Mouse (Mus musculus) naive thymus-derived CD4-positive, alpha-beta T cell, adult 2 months (primary cell): ENCODE results near the gene Gzmk.
"Not testable (repeated sequence)": the region's sequence is repeated elsewhere in the genome, so short reads cannot be mapped to it uniquely, and the experiment has no call there.

ENCODE experiments used
- DNase-seq: peaks from one replicate; pipeline ENCODE4 v3.0.0-alpha.2; 2011; ENCODE audit warnings: low read depth

The Gzmk gene

DNA sequence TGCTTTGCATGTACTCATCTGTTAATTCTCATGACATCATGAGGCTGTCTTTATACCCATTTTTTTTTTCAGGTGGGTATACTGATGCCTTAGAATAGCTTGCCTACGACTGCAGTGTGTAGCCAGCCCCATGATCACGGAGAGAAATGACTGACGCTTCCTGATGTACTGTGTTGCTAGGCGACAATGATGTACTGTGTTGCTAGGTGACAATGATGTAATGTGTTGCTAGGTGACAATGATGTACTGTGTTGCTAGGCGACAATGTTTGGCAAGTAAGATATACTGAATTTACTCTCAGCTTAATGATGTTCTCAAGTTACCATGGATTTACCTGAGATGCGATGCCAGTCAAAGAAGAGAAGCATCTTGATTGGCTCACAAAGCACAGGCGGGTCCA, at the start of gene Gzmk:
TSS of gene Gzmk (minus strand) at position 98 of the 400 bp plus-strand sequence.
- no peak for DNase-seq

DNA sequence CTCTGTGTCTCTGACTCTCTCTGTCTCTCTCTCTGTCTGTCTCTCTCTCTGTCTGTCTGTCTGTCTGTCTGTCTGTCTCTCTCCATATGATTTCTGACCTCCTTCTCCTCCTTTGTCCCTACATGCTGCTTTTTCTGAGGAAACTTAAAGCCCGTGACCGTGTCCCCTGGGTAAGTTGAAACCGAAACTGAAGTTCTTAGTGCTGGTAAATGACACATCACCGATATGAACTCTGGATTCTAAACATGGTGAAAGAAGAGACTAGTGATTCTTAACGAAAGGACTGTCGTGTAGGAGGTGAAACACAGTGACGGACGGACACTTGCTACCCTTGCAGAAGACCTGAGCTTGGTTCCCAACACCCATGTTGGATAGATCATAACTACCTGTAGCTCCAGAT, 45.5 kb upstream of the Gzmk start:
- no peak for DNase-seq

DNA sequence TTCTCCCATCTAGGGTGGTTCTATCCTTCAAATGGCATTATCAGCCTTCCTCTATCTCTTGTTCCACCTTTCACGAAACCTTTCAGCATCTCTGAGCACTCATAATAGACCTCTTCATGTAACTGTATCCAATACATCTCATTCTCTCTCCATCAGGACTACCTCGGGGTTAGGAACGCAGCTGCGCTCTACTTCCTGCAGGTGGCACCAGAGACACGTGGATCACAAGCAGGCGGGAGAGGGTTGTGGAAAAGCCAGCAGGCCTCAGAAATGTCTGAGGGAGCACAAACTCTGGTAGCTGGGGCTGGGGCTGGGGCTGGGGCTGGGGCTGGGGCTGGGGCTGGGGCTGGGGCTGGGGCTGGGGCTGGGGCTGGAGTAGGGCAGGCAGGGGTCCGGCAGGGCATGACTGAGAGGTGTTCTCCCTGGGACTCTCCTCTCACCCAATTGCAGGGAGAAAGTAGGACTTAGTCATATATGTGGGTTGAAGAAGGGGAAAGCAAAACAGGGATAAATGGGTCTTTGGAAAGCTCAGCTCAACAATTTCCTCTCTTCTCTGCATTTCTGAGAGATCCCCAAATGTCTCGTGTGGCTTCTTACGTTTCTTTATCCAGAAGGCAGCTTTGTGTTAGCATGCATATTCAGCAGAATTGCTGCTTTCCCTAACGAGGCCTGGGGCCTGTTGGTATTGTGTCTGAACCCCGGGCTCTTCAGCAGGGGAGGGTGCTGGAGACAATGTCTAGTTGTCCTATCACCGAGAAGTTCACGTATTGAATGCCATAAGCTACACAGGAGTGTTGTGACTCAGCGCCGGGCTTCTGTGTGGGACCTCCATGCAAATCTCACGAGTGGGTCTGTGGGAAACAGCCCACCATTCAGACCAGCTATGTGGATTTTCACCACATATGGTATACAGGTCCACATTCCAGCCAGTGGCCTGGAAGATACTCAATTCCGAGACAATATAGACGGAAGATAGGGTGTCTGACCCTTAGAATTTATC, 44.4 kb upstream of the Gzmk start:
- peak; percentile 71 for DNase-seq

DNA sequence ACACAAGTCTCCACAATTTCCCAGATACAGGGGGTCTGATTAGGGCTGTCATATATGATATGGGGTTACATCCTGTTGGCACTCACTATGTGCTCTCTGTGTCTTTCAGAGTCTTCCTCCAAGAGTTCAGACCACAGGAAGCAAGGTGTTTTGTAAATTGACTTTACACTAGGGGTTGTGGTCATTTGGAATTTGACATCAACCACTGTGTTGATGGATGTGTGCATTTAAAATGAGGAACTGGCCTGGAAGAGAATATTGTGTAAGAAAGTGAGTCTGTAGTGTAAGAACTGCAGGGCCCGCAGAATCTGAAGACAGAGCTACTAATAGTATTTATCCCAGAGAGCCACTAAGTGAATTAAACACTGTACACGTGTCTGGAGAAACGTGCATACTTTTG, 41.5 kb upstream of the Gzmk start:
- no peak for DNase-seq

DNA sequence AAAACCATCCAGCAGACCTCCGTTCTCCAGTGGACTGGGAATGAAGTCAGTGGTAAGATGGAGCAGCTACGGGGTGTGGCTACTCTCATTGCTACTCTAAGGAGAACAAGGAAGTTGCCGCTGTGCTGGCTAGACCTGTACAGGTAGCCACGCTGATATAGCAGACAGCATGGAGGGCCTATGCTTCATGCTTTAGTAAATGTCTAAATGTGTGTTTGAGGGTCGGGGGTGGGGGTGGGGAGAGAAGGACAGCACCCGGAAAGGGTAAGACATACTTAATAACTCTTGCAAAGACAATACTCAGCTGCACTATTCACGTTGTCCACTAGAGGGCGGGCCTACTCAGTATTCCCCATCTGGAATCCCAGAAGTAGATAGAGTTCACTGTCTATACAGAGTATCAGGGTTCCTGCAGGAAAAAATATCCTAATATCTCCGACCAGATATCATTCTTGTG, 40.8 kb upstream of the Gzmk start:
- peak; percentile 78 for DNase-seq

DNA sequence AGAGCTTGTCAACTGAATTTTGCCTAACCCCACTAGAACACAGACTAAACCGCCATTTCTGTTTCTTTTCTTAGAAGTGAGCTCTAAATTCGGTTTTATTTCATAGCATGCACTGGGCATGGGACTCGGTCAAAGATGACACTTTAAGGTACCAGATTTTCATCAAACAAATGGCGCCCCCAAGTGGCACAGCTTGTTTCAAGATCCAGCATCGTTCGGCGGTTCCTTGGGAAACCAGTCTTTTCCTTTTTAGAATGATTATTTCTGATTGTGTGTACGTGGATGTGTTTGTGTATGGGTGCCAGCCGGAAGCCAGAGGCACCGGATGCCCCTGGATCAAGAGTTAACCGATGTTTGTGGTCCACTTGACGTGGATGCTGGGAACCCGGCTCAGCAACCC, 39.5 kb upstream of the Gzmk start:
- peak; percentile 52 for DNase-seq

DNA sequence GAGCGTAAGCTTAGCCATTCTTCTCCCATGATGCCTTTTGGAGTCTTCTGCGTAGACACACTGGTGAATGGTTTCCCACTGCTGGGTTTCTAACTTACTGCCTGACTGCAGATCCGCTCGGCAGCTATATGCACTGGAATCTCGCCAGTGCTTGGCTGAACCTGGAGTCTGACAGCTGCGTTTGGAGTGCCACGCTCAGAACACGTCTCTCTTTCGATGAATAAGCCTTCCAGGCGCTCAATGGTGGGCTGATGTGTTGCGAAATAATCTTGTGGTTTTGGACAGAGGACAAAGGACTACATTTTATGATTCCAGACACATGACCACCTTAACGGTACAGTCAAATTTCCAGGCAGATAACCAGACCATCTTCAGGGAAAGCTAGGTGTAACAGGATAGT, 37.1 kb upstream of the Gzmk start:
- DNase-seq, result no peak

DNA sequence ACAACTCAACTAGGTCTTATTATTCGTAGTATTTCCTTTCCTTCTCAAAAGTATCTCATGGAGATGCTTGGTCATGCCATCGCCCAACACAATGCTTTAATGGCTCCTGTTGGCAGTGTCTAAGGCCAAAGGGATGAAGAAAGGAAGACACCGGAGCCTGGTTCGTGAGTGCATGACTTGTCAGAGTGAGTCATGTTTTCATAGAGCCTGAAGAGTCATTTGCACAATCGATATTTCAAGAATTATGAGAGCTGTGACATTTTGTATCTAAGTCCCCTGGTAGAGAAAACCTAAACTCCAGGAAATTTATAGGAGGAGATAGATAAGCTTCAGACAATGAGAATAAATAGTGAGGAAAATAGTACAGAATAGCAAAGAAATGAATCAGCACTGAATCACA, 33.5 kb upstream of the Gzmk start:
- no peak for DNase-seq

DNA sequence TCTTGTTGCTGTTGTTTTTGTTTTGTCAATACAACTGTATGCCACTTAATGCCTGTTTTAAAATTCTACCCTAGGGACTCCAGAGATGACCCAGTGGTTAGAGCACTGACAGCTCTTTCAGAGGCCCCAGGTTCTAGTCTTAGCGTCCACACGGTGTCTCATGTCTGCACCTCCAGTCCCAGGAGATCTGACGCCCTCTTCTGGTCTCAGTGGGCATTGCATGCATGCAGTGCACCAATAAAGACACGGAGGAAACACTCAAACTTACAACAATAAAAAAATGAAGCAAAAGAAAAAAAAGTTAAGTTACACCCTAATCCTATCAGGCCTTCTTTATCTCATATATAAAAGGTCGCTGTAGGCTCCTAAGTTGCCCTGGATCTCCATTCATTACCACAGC, 31.5 kb upstream of the Gzmk start:
- no peak for DNase-seq

DNA sequence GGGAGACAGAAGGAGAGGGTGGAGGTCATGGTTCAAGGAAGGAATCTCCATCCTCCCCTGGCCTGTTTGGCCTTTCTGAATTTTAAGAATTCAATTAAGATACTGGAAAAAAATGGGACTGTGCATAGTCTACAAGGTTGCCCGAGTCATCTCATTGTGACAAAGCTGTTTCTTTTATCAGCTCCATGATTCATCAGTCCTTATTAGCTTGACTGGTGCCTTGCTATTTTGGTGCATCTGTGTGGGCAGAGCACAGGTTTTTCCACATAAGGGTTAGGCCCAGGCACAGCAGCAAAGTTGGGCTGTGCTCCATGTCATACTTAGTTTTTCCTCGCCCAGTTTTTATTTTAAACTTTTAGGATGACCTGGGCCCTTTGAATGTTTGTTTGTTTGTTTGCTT, 31.1 kb upstream of the Gzmk start:
- no peak for DNase-seq

DNA sequence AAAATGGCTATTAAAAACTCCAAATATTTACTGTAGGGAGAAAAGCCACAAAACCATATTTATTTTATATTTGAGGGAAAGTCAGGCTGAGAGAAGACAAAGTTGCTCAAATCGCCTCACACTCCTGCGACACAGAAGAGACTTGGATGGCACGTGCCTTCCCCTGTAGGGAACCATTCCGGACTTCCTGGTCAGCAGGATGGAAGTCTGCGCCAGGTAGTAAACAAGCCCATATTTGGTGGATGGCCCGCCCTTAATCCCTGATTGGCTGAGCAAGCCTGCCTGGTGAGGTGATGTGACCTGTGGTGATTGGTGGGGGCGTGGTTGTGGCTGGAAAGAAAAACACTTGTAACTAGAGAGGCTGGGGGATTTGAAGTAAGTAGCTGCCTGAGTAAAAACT, 26.9 kb upstream of the Gzmk start:
- DNase-seq, result not testable (repeated sequence)

DNA sequence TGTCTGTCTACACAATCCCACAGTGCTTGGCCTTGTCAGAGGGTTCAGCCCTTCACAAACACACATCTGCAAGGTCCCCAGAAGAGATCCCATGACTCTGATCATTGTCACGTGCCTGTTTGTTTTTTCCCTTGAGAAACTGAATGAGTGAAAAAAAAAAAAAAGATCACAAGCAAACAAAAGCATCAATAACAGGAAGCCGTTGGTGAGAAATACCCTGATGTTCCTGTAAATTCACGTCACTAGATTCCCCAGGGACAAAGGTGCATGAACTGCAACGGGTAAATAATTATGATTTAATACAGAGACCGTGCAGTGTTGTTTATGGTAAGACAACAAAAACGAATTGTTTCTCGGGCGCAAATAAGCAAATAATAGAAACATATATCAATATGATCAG, 19.3 kb upstream of the Gzmk start:
- no peak for DNase-seq

DNA sequence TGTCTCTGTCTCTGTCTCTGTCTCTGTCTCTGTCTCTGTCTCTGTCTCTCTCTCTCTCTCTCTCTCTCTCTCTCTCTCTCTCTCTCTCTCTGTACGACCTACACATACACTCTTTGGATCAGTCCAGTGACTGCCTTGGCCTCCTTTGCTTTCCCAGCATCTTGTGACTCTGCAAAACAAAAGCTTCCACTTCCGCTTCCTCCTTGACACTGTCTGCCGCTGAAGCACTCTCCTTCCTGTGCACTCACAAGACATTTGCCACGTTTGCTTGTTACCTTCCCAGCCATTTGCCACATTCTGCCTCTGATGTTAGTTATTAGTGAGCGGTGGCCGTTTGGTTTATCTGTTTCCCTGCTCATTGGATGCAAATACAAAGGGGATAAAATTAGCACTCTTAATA, 16.4 kb upstream of the Gzmk start:
- peak; percentile 32 for DNase-seq

DNA sequence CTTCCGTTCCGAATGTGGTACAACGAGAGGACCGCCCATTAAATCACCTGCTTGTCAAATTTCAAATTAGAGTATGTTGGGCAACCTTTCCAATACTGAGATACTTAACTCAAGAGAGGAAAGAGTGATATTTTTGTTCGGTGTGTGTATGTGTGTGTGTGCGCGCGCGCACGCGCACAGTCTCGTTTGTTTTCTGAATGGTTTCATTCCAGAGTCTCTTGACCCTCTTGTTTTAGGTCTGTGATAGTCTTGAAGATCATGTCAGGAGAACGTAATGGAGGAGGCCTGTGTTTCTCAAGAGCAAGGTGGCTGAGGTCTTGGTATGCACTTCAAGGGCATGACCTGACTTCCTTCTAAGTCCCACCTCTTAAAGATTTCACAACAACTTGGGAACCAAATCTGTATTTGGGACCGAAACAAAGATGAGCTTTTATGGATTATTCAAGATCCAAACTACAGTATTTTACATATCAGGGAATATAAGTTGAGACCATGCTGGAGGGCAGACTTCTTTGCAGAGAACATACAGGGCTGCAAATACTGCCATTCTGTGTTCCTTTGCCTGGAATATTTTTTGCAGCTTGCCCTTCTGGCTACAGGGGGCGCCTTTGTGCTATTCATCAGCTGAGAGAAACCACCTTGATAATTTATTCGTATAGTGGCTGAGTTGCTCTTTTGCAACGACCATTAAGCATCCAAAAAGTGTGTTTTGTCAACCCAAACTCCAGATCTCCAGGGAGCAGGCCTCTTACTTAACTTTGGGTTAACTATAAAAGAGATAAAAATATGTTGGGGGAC, 2.2 kb upstream of the Gzmk start:
- peak; percentile 17 for DNase-seq

DNA sequence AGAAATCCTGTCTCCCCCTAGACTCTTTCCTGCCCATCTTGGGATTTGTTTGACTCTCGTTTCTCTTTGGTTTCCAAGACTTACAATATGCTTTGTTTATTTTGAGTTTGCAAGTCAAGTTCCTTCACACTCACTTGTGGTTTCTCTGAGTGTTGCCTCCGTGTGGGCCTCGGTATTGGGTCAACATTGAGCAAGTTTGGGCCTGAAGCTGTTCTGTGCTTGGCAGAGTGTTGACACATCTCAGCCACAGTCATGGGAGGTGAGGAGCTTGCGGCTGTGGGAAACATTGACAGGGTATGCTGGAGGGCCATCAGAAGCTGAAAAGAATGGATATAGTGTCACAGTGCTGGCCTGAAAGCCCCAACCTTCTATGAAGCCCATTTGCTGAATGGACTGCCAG, 1.4 kb upstream of the Gzmk start:
- no peak for DNase-seq

DNA sequence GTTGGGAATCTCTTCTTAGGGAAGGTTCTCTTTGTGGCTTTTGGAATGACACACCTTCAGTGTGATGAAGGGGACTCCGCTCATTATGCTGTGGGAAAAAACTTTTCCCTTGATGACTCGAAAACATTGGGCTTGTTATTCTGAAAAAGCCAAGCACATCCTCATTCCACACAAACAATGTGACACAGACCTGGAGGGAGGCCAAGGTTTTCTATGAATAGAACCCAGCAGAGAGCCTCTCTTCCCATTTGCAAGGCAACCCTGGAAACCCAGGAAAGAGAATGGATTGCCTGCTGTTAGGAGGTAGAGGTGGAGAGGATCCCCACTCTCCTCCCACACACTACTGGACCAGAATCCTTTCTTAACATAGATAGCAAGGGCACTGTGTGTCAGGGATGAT, 1.6 kb downstream of the Gzmk start:
- DNase-seq, result no peak

DNA sequence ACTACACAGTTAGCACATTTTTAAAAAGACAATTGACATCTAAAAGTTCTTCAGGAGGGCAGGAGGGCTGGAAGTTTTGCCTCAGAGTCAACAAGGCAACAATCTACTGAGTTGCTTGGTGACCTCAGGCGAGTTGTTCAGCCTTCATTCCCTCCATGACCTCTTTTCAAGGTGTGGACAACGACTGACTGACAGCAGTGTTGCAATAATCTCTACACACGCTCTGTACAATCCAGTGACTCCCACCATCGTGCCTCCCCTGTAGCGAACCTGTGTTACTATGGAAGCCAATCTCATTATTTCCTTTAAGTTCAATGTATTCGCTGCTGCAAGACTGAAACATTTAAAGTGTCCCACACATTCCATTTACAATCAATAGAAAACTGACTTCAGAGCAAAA, 3.9 kb downstream of the Gzmk start:
- no peak for DNase-seq

DNA sequence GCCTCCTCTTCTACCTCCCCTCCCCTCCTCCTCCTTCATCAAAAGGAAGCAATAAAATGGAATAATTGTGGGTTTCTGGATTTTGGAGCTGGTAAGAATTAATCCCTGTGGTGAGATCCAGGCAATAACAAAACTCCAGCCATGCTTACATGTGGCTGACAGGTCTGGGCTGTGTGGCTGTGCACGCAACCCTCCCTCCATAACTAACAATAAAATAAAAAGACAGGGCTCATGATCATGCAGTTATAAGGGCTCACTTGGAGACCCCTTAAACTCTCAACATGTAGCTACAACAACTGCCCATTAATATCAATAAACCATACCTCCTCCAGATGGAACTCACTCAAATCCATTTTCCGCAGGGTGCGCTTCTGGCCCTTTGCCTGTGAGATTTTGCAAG, 11.8 kb downstream of the Gzmk start:
- DNase-seq, result no peak

DNA sequence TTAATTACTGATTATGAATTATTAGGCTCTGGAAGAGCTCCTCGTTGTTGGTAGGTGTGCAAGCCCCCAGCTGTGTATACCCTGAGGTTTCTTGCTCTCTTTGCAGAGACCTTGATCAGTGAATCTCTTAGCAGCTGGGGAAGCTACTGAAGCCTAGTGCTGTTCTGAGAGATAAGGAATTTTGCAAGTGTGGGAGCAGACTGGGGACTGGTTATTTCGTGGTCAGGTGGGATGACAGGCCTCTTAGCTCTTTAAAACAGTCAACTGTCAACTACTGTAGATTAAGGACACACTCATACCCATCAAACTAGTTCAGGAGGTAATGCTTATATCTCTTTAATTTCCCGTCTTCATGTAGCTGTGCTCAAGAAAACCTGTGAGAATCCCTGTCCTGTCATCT, 13.3 kb downstream of the Gzmk start:
- no peak for DNase-seq

DNA sequence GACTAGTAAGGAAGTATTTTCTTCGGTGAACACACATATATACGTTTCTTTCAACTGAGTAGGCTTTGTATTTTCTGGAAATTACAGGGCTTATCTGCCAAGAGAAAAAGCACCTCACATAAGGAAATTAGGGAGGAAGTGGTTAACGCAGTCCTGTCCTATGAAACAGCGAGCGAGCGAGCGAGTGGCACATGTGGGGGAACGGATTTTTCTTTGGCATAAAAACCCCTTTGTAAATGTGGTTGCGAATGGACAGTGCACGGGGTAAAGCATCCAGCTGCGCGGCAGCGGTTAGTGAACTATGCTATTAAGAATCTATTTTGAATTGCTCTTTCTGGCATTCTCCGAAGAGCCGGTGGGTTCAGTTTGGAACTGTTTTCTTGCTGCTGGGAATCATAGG, 14.4 kb downstream of the Gzmk start:
- DNase-seq, result peak; percentile 27

DNA sequence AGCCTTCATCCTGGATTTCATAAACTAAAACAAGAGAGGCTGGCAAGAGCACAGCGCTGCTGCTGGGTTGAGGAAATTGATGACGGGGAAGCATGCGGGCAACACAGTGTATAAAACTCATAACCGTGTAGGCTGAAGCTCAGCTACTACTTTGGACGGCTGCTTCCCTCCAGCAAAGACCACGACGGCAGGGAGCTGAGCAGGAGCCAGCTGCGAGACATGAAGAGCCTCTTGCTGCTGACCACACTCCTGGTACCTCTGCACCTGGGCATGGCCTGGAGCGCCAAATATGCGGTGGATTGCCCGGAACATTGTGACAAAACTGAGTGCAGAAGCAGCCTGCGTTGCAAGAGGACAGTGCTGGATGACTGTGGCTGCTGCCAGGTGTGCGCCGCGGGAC, 16.1 kb downstream of the Gzmk start, which contains the start of gene Esm1:
TSS of gene Esm1 (plus strand) at position 36 of the 400 bp plus-strand sequence.
- peak; percentile 25 for DNase-seq

DNA sequence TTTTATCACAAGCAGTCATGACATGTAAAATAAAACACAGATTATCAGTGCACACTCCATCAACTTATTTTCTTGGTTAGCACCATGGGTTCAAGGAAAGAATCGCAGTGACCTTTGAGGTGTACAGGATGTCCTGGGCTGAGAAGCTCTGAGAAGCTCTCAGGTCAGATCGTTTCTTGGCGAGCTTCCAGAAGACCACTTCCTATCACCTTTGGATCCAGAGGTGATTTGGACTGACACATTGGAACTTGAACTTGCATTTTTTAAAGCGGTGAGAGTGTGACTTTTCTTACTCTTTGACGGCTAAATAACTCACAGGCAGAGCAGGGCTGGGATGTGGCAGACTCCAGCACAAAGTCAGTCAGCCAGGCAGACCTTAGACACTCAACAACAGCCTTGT, 20.4 kb downstream of the Gzmk start:
- no peak for DNase-seq

DNA sequence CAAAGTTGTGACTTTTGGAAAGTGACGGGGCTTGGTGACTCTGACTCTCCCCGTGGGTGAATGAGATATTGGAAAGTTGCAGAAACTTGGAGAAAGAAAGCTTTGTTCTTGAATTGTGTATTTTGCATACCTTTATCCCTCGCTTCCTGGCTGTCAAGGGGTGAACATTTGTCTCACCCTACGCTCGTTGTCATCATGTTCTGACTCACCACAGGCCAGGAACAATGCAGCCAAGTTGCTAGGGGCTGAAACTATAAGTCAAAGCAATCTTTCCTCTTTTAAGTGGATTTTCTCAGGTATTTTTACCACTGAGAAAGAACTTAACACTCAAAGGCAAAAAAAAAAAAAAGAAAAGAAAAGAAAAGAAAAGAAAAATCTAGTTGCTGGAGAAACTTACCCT, 22.6 kb downstream of the Gzmk start:
- DNase-seq, result no peak
